Mouse (Mus musculus): ENCODE measurements around the gene Hopx. TPM values are rescaled to one million over a fixed set of nuclear protein-coding genes. Genes with fewer than 3 reads are reported as not detected.

Hopx gene
- total and polyA plus RNA-seq, 2 experiments from 2014 or later, result 7.3 to 69.6 TPM

DNA sequence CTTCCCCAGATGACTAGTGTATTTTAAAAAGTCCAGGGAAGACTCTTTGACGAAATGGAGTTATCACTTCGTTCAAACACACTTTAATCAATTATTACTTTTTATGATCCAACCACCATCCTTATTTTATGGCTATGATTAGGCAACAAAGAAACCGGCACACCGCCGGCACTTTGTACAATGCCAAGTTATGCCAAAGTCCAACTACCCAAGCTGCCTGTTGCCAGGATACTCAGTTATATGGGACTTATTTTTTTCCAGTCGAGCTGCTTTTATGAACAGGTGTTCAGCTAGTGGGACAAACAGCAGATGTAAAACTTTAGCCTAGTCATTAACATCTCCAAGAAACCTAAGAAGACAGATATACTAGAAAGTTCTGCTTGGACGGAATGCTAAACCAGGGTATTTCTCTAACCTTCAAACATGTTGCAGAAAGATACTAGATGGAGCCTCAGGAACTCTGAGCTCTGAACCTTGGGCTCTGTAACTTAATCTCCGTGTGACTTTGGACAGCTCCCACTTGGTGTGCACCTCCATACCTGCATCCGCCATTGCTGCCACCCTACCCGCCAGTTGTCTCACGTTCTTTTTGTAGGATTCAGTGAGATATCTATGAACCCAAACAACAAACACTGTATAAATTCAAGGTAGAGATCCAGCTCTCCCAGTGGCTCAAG, 7.6 kb downstream of the Hopx start:
- no peaks in the 10 kb centered on the region; the same call in 1 of the 2 replicates for H3K4me1 ChIP-seq (ENCODE audit: insufficient read depth, low read length)
- no peak overlapping the region for H3K4me3 ChIP-seq (ENCODE audit: low read length)
- no peak overlapping the region for H3K9ac ChIP-seq (replicated peaks; ENCODE audit: low read length)
- H3K27ac ChIP-seq, result no peak overlapping the region
- no peak overlapping the region for H3K4me2 ChIP-seq (ENCODE audit: low read depth, low read length)
- DNase-seq (ENCODE audit: low spot score) (no peak), ATAC-seq (no peak)
- WGBS, result 79% methylated on average over 11 of the region's 11 CpGs
- no peaks in the 10 kb centered on the region for H3K9me3 ChIP-seq (ENCODE audit: low read length)
- H3K27me3 ChIP-seq (ENCODE audit: insufficient read depth, low read length), result no peaks in the 10 kb centered on the region
- no peak for TF ChIP-seq CTCF (IDR thresholded peaks at IDR 0.05; ENCODE audit: low read depth)
- H3K36me3 ChIP-seq (ENCODE audit: insufficient read depth, low read length), result no peaks in the 10 kb centered on the region

DNA sequence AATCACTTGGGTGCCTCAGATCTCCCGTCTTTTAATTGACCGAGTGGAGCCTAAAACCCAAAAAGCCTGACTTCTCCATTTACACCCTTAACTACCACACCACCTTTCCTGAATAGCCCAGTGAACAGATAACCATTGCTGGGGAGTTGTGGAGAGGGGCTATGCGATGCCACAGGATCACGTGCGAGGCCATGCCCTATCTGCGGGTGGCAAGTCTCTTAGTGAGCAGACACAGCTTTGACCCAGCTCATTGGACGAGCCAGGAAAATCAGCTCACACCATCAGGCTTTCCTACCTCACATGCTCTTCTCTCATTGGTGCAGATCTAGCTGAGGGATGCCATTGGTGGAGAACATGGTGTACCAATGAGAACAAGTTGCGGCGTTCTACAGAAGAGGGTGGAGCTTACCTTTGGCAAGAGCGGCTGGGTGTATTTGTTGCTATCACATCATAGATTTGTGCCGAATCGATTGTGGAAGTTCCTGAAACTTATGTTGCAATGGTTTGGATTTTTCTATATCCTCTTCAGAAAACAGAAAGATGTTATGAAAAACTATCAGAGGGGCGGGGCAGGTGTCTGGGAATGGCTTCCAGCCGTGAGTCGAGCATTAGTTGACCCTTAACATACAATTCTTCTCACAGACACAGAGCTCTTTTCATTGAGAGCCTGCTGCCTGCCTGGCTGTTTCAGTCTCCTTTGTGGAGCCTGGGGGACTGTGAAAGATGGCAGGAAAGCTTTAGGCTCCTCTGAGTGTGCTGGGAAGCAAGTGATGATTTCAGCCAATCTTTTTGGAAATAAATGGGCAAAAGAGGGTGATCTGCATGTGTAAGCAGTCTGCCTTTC, 12.2 kb downstream of the Hopx start:
- no peak for TF ChIP-seq CTCF (IDR thresholded peaks at IDR 0.05; ENCODE audit: low read depth)
- no peaks in the 10 kb centered on the region for H3K36me3 ChIP-seq (ENCODE audit: insufficient read depth, low read length)
- no peak overlapping the region for H3K9ac ChIP-seq (replicated peaks; ENCODE audit: low read length)
- no peak overlapping the region for H3K4me3 ChIP-seq (ENCODE audit: low read length)
- no peaks in the 10 kb centered on the region for H3K4me1 ChIP-seq (ENCODE audit: insufficient read depth, low read length)
- 56% methylated on average over 15 of the region's 15 CpGs for WGBS
- H3K27ac ChIP-seq, result peak overlapping the region; percentile 36; the same call in 1 of the 2 replicates
- no peaks in the 10 kb centered on the region for H3K27me3 ChIP-seq (ENCODE audit: insufficient read depth, low read length)
- peak; percentile 75 for ATAC-seq
- H3K9me3 ChIP-seq (ENCODE audit: low read length), result no peaks in the 10 kb centered on the region
- DNase-seq (ENCODE audit: low spot score), result peak; percentile 32
- H3K4me2 ChIP-seq (ENCODE audit: low read depth, low read length), result no peak overlapping the region

DNA sequence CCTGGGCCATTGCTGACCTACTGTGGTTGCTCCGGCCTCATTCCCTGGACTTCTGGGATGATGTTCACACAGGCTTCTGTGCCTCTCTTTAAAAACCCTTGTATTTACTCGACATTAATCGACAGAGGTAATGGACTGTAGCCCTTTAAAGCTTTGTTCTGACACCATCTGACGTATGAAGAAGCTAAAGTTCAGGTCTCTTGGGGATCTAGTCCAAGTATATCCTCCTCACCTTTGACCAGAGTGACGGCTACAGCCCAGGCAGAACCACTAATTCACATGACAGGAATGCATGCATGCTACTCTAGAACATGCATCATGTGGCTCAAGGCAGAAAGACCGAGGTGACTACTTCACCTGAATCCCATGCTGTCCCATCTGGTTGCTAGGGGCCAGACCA, 14.2 kb downstream of the Hopx start:
- Histone ChIP-seq H3K36me3 (ENCODE audit: insufficient read depth, low read length) (no peaks in the 10 kb centered on the region), H3K4me3 (ENCODE audit: low read length) (no peak overlapping the region), H3K4me2 (ENCODE audit: low read depth, low read length) (no peak overlapping the region), H3K4me1 (ENCODE audit: insufficient read depth, low read length) (no peaks in the 10 kb centered on the region), H3K27me3 (ENCODE audit: insufficient read depth, low read length) (no peaks in the 10 kb centered on the region), H3K27ac (no peak overlapping the region), H3K9ac (replicated peaks; ENCODE audit: low read length) (no peak overlapping the region), H3K9me3 (ENCODE audit: low read length) (no peaks in the 10 kb centered on the region)
- WGBS, result 87% methylated on average over 6 of the region's 6 CpGs
- no peak for ATAC-seq
- DNase-seq (ENCODE audit: low spot score), result no peak
- no peak for TF ChIP-seq CTCF (IDR thresholded peaks at IDR 0.05; ENCODE audit: low read depth)

DNA sequence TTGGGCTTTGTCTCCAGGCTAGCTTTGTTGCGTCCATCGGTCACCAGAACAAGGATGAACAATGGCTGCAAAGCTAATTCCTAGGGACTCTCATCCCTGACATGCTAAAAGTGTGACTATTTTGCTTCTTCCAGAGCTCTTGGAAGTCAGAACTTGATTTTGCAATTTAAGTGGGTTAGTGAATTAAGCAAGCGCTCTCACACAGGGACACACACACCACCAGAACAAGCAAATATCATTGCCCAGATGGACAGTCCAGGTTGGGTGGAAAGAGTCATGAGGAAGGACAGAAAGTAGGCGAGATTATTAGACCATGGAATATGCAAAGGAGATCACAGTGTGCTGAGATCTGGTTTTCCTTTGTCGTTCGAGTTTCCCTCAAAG, 14.9 kb downstream of the Hopx start:
- Histone ChIP-seq H3K27me3 (ENCODE audit: insufficient read depth, low read length) (no peaks in the 10 kb centered on the region), H3K36me3 (ENCODE audit: insufficient read depth, low read length) (no peaks in the 10 kb centered on the region), H3K4me3 (ENCODE audit: low read length) (no peak overlapping the region), H3K9me3 (ENCODE audit: low read length) (no peaks in the 10 kb centered on the region), H3K4me2 (ENCODE audit: low read depth, low read length) (no peak overlapping the region), H3K9ac (replicated peaks; ENCODE audit: low read length) (no peak overlapping the region), H3K4me1 (ENCODE audit: insufficient read depth, low read length) (no peaks in the 10 kb centered on the region), H3K27ac (no peak overlapping the region)
- DNase-seq (ENCODE audit: low spot score) (no peak), ATAC-seq (no peak)
- no peak for TF ChIP-seq CTCF (IDR thresholded peaks at IDR 0.05; ENCODE audit: low read depth)
- 85% methylated on average over 6 of the region's 6 CpGs for WGBS

DNA sequence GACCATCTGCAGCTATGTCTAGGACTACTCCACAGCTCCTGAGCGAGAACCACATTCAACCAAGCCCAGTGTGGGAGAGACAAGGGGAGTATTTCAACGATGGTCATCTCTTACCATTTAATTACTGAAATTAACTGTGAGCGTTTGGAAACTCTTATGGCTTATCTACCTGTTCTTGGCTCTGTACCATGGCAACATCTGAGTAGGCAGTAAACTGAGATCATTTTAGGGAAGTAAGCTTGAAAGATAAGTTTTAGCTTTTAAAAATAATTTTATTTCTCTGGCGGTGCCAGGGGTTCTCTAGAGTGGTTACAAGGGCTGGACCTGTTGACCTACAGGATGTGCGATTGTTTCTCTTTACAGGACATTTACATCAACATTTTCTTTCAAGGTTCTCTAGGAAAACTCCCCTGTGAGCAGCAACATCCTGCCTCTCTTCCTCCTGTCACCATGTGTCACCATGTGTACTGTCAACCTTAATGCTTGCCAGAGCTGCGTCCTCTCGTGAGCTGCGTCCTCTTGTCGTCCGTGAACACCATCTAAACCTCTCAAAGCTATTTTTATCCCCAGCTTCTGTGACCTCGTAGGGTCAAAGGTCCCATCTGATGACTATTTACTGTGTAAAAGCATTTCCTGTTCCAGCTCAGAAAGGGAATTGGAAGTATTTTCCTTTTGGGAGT, 15.5 kb downstream of the Hopx start:
- ATAC-seq (no peak), DNase-seq (ENCODE audit: low spot score) (no peak)
- 76% methylated on average over 11 of the region's 11 CpGs for WGBS
- Histone ChIP-seq H3K4me3 (ENCODE audit: low read length) (no peak overlapping the region), H3K27me3 (ENCODE audit: insufficient read depth, low read length) (no peaks in the 10 kb centered on the region), H3K27ac (no peak overlapping the region), H3K4me2 (ENCODE audit: low read depth, low read length) (no peak overlapping the region), H3K9ac (replicated peaks; ENCODE audit: low read length) (no peak overlapping the region), H3K9me3 (ENCODE audit: low read length) (no peaks in the 10 kb centered on the region), H3K36me3 (ENCODE audit: insufficient read depth, low read length) (no peaks in the 10 kb centered on the region), H3K4me1 (ENCODE audit: insufficient read depth, low read length) (no peaks in the 10 kb centered on the region)
- no peak for TF ChIP-seq CTCF (IDR thresholded peaks at IDR 0.05; ENCODE audit: low read depth)

DNA sequence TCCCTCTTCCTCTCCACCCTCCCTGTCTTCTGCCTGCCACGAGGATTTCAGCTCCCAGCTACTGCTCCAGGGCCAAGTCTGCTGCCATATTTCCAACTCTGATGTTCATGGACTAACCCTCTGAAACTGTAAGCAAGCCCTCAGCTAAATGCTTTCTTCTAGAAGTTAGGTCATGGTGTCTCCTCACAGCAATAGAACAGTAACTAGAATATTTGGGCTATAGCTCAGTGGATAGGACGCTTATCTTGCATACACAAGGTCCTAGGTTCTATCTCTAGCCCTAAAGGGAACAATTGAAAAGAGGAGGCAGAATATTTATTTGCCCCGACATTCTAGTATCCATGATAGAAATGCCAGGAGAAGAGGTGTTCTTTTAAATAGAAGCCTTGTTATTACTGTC, 16.0 kb downstream of the Hopx start:
- ATAC-seq (no peak), DNase-seq (ENCODE audit: low spot score) (no peak)
- Histone ChIP-seq H3K4me1 (ENCODE audit: insufficient read depth, low read length) (no peaks in the 10 kb centered on the region), H3K4me2 (ENCODE audit: low read depth, low read length) (no peak overlapping the region), H3K4me3 (ENCODE audit: low read length) (no peak overlapping the region), H3K9ac (replicated peaks; ENCODE audit: low read length) (no peak overlapping the region), H3K27me3 (ENCODE audit: insufficient read depth, low read length) (no peaks in the 10 kb centered on the region), H3K27ac (no peak overlapping the region), H3K36me3 (ENCODE audit: insufficient read depth, low read length) (no peaks in the 10 kb centered on the region), H3K9me3 (ENCODE audit: low read length) (no peaks in the 10 kb centered on the region)
- TF ChIP-seq CTCF (IDR thresholded peaks at IDR 0.05; ENCODE audit: low read depth), result no peak
- WGBS, result 70% methylated on average over 3 of the region's 3 CpGs
